Mouse (Mus musculus): ENCODE measurements around the gene Zfp609.

GRCm38 (mm10) chr9:65744171-65745082, 82.9 kb downstream of the Zfp609 start:
- TF ChIP-seq CTCF (IDR thresholded peaks at IDR 0.05; ENCODE audit: borderline replicate concordance, insufficient read depth, low read length) (no peak), POLR2A (IDR thresholded peaks at IDR 0.05; ENCODE audit: low read depth, low read length) (no peak)

Data from embryonic fibroblast, embryonic 13.5 days (primary cell).